Mouse (Mus musculus) adipocyte (in vitro differentiated cells): ENCODE data around the gene Apba1.

Experiments
- DNase-seq: peaks from one replicate; pipeline ENCODE4 v3.0.0-alpha.2; 2016; ENCODE audit warnings: low spot score

The Apba1 gene

GRCm38 (mm10) chr19:23874502-23874901 is 115.8 kb downstream of the Apba1 start:
- DNase-seq = no peak

- no peak for DNase-seq
These were observed 117.1 kb downstream of the Apba1 start for GRCm38 (mm10) chr19:23875819-23876218.

DNA sequence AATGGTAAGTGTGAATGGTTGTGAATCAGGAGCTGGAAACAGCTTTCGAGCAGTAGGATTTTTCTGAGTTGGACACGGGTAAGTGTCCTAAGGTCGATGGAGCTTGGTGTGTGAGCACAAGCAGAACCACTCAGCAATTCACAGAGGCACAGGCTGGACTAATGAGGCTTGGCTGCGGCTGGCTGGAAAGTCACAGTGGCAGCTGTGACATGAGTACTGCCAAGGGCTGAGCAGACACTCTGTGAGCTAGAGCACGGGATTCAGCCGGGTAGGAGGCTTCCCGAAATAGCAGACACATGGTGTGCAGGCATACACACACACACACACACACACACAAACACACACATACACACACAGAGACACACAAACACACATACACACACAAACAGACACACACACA is 121.2 kb downstream of the Apba1 start:
- DNase-seq = no peak

- DNase-seq = no peak
These were observed 127.5 kb downstream of the Apba1 start for GRCm38 (mm10) chr19:23886169-23886568.

GRCm38 (mm10) chr19:23891421-23891820 is 132.7 kb downstream of the Apba1 start:
- DNase-seq = no peak

DNA sequence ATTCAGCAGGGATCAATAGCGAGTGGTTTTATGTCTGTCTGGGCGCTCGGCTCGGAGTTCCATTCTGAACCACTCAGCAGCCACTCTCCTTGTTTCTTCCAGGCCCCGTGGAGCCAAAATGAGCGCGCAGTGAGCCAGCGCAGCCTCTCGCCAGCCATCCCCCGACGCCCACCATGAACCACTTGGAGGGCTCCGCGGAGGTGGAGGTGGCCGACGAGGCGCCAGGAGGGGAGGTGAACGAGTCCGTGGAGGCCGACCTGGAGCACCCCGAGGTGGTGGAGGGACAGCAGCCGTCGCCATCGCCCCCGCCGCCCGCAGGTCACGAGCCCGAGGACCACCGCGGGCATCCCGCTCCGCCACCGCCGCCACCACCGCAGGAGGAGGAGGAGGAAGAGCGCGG is 133.9 kb downstream of the Apba1 start:
- no peak for DNase-seq

- no peak for DNase-seq
These were observed 134.6 kb downstream of the Apba1 start for GRCm38 (mm10) chr19:23893093-23893889.

DNA sequence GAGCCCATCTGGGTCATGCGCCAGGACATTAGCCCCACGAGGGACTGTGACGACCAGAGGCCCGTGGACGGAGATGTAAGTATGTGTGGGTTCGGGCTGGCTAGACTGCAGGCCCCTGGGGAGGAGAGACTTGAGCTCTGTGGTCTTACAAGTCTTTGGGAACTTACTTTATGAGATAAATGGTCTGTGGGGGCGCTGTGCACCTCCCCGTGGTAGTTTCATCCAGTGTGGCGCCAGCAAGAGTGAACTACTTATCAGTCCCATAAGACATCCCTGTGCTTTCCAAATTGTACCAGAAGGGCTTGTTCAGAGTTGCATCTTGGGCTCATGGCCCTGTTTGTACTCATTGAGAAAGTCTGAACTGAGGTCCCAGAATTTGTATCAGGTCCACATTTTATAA is 135.3 kb downstream of the Apba1 start:
- no peak for DNase-seq

DNA sequence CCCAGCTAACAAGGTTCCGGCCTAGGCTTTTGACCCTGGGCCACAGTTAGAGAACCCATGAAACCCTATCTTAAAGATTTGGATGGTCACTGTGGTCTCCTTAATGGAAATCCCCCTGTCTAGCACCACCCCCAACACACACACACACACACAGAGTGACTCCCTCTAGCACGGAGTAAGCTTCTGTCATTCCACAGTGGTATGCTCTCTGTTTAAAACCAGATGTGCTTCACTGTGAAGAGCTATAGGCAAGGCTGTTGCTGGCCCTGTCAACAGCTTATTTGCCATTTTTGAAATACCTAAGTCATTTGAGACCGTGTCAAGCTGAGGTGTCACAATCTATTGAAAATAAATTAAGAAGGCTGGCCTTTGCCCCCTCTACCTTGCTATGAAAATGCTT is 136.1 kb downstream of the Apba1 start:
- DNase-seq = no peak

DNA sequence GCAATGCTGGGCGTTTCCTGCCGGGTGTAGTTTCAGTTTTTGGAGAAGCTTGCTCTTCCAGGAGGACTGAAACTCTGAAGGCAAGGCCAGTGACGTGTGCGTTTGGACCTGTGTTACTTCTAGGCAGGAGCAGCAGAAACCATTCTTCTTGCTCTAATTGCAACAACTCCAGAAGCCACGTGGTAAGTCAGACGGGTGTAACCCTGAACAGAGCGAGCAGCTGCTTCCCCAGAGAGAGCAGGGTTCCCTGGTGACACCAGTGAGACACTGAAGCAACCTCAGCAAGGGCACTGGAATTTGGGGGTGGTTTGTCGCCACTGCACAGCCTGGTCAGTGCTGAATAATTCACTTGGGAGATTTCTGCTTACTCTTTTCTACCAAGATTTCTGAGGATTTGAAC is 138.2 kb downstream of the Apba1 start:
- DNase-seq = no peak

DNA sequence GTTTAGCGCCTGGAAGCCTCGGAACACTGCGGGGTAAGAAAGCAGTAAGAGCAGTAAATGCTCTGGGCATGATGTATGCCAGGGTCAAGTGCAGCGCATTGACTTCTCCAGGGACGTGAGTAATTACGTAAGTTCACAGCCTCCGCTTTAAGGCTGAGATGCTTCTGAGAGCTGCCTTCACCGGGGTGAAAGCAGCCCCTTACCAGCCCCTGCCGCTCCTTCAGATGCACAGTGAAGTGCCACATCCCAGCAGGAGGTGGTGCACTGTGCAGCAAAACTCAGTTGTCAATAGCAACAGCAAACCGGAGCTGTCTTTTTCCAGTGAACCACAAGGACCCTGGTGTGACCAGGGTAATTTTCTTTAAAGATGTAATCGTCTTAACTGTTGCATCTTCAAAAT is 139.8 kb downstream of the Apba1 start:
- no peak for DNase-seq

GRCm38 (mm10) chr19:23901177-23901576 is 142.5 kb downstream of the Apba1 start:
- DNase-seq = peak; percentile 32

DNA sequence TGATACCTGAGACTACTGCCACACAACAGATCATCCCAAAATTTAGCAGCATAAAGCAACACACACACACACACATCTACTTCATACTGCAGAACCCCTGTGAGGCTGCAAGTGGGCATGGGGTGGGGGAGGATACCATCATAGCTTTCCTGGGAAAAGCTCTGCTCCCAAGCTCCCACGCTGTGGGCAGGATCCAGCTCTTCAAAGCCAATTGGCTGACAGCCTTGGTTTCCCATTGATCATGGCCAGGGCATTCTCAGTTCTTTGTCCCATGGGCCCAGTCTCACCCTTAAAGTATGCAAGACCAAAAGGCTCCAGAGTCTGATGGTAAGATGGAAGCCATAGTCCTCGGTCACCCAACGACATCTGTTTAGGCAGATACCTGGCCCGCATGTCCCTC is 143.1 kb downstream of the Apba1 start:
- DNase-seq = no peak

DNA sequence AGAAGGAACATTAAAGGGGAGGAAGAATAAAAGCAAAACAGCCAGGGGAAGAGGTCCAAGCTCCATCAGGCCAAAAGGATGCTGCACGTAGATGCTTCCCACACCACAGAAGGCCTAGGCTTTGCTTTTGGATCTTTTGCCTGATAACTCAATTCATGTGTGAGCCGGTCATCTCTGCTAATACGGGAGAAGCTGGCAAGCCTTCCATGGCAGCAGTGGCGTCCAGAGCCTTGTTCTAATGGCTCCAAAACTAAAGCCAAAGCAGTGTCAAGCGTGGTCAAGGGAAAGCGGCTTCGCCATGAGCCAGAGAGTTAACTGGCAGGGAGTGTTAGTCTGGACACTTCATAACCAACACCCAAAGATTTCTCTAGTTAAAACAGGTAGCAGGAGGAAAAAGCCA is 144.4 kb downstream of the Apba1 start:
- no peak for DNase-seq

DNA sequence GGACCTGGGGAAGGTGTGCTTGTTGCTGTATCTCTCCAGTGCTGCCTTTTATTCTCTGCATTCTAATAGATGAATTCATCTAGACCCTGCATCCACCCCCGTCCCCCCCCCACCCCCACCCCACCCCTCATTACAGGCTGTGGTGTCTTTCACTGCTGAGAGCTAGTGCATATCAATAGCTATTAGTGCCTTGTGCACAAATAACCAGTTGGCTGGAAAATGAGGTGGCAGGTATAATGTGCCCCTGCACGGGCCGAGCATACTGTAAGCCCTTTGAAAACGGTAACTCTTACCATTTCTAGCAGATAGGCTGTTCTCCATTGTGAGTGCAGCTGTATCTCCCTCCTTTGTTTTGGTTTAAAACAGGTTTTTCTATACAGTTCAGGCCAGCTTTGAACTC is 146.2 kb downstream of the Apba1 start:
- DNase-seq = no peak

- DNase-seq = no peak
These were observed 147.1 kb downstream of the Apba1 start for GRCm38 (mm10) chr19:23905772-23906171.

DNA sequence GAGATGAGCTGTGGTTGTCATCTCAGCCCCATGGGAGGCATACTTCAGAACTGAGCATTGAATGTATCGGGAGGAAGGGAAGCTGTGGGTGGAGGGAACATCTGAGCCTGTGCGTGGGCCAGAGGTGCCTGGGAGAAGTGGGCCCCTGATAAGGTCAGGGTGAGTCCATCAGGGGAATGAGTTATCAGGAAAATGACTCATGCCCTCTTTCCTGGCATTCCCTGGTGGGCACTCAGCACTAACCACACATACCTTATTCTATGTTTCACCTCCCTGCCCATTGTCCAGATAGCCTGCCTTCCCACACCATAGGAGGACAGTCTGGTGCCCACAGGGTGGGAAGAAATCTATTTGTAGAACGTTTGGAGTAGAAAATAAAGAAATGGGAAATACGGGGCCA is 151.7 kb downstream of the Apba1 start:
- DNase-seq = no peak

- DNase-seq = peak; percentile 41
These were observed 160.9 kb downstream of the Apba1 start for GRCm38 (mm10) chr19:23919384-23920219.

DNA sequence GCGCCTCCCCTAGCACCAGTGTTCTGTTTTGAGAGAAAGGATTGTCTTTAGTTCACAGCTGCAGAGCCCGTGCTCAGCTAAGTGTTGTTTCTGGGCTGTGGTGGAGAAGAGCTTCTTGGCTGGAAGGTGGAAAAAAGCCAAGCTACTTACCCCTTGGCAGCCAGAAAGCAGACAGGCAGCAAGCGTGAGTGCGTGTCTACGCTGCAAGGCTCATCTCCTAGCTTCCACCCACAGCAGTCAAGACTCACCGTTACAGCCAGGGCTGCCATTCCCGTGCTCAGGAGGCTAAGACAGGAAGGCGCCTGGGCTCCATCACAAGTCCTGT is 161.5 kb downstream of the Apba1 start:
- DNase-seq = no peak

DNA sequence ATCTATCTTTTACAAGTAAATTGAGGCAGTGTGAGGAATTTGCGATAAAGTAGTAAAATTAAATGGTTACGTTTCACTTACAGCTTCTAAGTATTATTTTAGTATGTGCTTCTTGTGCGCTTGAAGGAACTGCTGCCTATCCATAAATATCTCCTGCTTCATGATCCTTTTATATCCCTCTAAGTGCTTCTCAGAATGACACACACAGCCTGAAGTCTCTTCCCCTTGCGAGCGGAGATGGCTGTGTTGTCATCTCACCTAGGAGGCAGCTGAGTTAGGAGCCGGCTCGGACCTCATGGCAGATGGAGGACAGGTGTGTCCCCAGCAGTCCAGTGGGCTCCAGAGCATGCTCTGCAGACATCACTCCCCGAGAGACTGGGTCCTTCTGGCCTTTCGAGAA is 163.9 kb downstream of the Apba1 start:
- DNase-seq = no peak

- DNase-seq = no peak
These were observed 165.4 kb downstream of the Apba1 start for GRCm38 (mm10) chr19:23924057-23924456.

- no peak for DNase-seq
These were observed 166.1 kb downstream of the Apba1 start for GRCm38 (mm10) chr19:23924791-23925190.

DNA sequence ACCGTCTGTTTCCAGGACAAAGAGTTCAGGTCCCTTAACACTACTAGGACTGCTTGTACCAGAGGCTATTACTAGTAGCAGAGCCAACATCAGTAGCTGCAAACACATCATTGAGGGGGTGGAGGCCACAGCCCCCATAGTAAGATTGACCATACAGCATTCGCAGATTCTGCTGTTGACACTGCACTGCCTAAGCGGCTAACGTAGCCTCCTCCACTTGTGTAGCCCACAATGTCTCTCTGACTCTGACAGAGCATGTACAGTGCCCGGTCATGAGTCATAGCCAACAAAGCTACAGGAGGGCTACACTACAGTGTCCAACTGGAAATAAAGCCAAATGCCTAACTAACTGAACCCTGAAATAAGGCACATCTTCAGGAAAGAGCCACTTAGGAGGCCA is 166.9 kb downstream of the Apba1 start:
- no peak for DNase-seq

DNA sequence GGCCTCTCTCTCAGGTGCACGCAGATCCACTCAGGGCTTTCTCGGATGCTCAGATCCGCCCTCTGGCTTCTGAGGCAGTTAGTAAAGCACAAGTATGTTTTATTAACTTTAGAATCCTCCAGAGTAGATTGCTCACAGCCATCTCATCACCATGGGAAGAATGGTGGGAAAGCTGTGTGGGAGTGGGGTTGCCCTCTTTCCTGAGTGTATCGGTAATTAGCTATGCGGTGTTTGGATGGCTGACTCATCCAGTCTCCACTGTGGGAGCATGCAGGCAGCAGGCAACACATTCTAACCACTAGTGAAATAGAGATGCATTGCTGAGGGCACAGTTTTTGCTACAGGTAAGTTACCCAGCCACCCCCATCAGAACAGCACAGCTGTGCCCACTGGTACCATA is 172.1 kb downstream of the Apba1 start:
- no peak for DNase-seq
